Mouse (Mus musculus) midbrain, embryonic 16.5 days (tissue): ENCODE data around the gene Lctl. TPM values are rescaled to one million over a fixed set of nuclear protein-coding genes. Genes with fewer than 3 reads are reported as not detected.
"Not testable (repeated sequence)": the region's sequence is repeated elsewhere in the genome, so short reads cannot be mapped to it uniquely, and the experiment has no call there.

ENCODE experiments used
- ATAC-seq: fragments of 200-750 bp; cut with Nextera tagmentation; 2 replicates; pipeline ENCODE4 v1.8.0; 2017; ENCODE audit warnings: moderate TSS enrichment
- H3K27ac ChIP-seq: fragments of 300-500 bp; sonication (generic); 2 replicates; pipeline ENCODE4 v1.5.1; 2014; ENCODE audit warnings: mild to moderate bottlenecking, low read length, mixed read lengths
- H3K27me3 ChIP-seq: fragments of 300-500 bp; sonication (generic); 2 replicates; pipeline ENCODE4 v1.6.1; 2014; ENCODE audit warnings: low read depth, low read length, mixed read lengths; ENCODE audit not compliant: control insufficient read depth, insufficient read depth
- H3K36me3 ChIP-seq: fragments of 300-500 bp; sonication (generic); 2 replicates; pipeline ENCODE4 v1.6.1; 2014; ENCODE audit warnings: mild to moderate bottlenecking, low read length, moderate library complexity, mixed read lengths; ENCODE audit not compliant: control insufficient read depth, insufficient read depth
- H3K4me1 ChIP-seq: fragments of 300-500 bp; sonication (generic); 2 replicates; pipeline ENCODE4 v1.6.1; 2014; ENCODE audit warnings: mild to moderate bottlenecking, low read length, mixed read lengths; ENCODE audit not compliant: control insufficient read depth, insufficient read depth
- H3K4me2 ChIP-seq: fragments of 300-500 bp; sonication (generic); 2 replicates; pipeline ENCODE4 v1.6.1; 2014; ENCODE audit warnings: mild to moderate bottlenecking, low read length, mixed read lengths
- H3K4me3 ChIP-seq: fragments of 300-500 bp; sonication (generic); 2 replicates; pipeline ENCODE4 v1.5.1; 2014; ENCODE audit warnings: low read depth, mild to moderate bottlenecking, low read length, moderate library complexity, mixed read lengths
- H3K9ac ChIP-seq: fragments of 300-500 bp; sonication (generic); 2 replicates; pipeline ENCODE4 v1.6.1; 2014; ENCODE audit warnings: low read depth, low read length, mixed read lengths
- H3K9me3 ChIP-seq: fragments of 300-500 bp; sonication (generic); replicated peaks from 2 replicates; pipeline ENCODE4 v1.6.1; 2014; ENCODE audit warnings: mild to moderate bottlenecking, low read length, mixed read lengths; ENCODE audit not compliant: control insufficient read depth, poor library complexity, severe bottlenecking
- WGBS: fragments of 180-500 bp; shearing (Covaris S2); extraction: QIAGEN DNeasy Blood & Tissue Kit; methylation state at CpG from one replicate; pipeline ENCODE4 v1.1.7; 2014; 5-methylcytosine and 5-hydroxymethylcytosine counted together
- polyA plus RNA-seq: library from polyadenylated mRNA; unstranded; fragments of >200 nt; fragmentation: Nextera tagmentation; extraction: Ambion mirVana; gene quantifications from 2 replicates; pipeline ENCODE4 v1.2.1, GENCODE M21; 2015

The Lctl gene
- polyA plus RNA-seq, 1 experiment from 2014 or later: not detected

DNA sequence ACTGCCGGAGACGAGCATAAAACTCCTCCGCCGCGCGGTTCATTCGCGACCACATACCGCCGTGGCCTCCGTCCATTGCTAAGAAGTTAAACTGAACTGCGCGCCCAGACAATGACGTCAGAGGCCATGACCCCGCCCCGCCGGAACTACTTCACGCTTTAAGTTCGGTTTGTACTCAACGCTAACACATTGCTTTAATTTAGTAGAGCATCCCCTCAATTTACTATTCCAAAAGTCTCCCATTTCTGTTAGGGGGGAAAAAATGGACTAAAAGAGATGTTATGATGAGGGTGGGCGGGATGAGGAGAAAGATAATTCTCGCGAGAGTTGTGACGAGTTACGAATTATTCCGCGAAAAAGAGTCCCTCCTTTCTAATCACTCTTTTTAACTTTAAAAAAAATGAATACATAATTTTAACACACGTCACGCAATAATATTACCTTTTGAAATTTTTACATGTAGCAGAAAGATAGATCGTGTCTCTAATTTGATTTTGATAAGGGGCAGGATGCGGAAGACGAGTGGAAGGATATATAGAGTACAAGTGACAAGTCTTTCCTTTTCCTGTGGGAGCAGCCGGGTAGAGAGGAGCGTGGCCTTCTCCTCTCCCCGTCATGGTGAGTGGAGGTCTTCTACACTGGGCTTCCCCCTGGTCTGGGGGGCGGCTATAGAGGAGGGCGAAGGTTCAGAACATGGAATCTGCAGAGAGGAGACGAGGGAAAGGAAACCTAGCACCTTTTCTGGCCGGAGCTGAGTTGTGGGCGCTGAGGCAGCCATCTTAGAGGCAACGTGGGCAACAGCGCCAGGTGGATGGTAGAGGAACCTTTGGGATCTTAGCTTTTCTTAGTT is 56.1 kb downstream of the Lctl start, which contains the start of the genes Zwilch and Rpl4:
Gene Zwilch, minus strand, starts transcription at position 289 of the 850 bp plus-strand sequence.
Gene Rpl4, plus strand, starts transcription at position 560 of the 850 bp plus-strand sequence.
- Histone ChIP-seq H3K4me1 (peaks cover 16% of the 10 kb centered on the region), H3K9me3 (no peaks in the 10 kb centered on the region), H3K36me3 (peaks cover 21% of the 10 kb centered on the region), H3K27ac (peak within 1 kb of the TSS; percentile 77), H3K27me3 (no peaks in the 10 kb centered on the region), H3K9ac (peak within 1 kb of the TSS; percentile 79), H3K4me2 (peak within 1 kb of the TSS; percentile 96), H3K4me3 (peak within 1 kb of the TSS; percentile 77)
- WGBS: under 1% methylated on average over 42 of the region's 42 CpGs
- ATAC-seq: peak; percentile 86

DNA sequence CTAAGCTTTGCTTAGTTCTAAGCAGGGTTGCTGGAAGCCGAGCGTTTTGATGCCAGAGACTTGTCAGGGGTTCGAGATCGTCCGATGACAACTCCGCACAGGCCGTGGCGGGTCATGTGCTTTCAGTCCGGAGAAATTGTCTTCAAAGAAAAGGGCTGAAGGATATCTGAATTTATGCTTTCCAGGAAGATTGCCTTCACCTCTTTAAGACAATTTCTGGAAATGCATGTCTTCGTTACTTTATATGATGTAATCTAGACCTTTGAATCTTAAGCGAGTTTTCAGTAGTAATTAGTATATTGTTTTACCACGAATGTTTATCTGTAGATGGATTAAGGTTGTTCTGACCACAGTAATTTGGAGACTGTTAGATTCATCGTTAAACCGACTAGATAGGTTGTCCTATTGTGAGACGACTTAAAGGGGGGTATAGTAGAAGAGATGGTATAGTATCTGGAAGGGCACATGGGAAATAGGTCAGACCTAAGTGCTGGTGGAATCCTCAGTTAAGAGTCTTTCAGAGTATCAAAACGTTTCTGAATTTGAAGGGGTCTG is 56.8 kb downstream of the Lctl start:
- no peak for ATAC-seq
- Histone ChIP-seq H3K4me2 (peak overlapping the region; percentile 96), H3K4me1 (peaks cover 16% of the 10 kb centered on the region), H3K4me3 (peak overlapping the region; percentile 77), H3K27me3 (no peaks in the 10 kb centered on the region), H3K27ac (peak overlapping the region; percentile 77), H3K9me3 (no peaks in the 10 kb centered on the region), H3K36me3 (peaks cover 23% of the 10 kb centered on the region), H3K9ac (peak overlapping the region; percentile 79)
- under 1% methylated on average over 16 of the region's 16 CpGs for WGBS

DNA sequence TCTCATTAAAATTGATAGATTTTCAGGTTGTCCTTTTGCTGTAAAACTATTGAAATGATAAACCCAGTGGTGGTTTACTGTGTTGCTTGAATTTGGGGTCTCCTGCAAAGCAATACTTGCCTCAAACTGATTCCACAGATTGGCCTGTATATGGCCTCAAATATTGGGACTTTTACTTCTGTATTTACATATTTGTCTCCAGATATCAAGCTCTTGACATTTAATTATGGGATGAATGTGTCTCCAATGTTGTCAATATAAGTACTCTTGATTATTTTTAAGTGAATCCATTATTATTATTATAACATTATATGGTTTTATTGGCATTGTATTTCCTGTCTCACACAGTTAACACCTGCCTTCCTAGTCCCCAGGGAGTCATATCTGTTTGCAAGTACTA is 57.4 kb downstream of the Lctl start:
- Histone ChIP-seq H3K27me3 (no peaks in the 10 kb centered on the region), H3K4me3 (peak overlapping the region; percentile 77), H3K9ac (0 out of 2 replicates have a peak overlapping the region, but pooled peaks have one; percentile 79), H3K9me3 (no peaks in the 10 kb centered on the region), H3K4me2 (peak overlapping the region; percentile 96), H3K36me3 (peaks cover 23% of the 10 kb centered on the region), H3K4me1 (peaks cover 16% of the 10 kb centered on the region), H3K27ac (no peak overlapping the region)
- ATAC-seq: no peak

DNA sequence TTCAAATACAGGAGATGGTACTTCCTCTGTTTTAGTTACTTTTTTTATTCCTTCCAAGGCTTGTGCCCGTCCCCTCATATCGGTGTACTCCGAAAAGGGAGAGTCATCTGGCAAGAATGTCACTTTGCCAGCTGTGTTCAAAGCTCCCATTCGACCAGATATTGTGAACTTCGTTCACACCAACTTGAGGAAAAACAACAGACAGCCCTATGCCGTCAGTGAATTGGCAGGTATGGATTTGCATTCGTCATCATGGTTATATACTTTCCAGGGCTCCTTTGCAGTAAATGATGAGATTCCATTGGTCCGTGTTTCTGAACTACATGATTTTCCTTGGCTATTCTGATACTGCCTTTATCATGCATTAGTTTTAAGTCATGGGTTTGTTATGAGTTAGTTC is 57.8 kb downstream of the Lctl start:
- Histone ChIP-seq H3K9me3 (no peaks in the 10 kb centered on the region), H3K27ac (no peak overlapping the region), H3K27me3 (no peaks in the 10 kb centered on the region), H3K36me3 (peaks cover 23% of the 10 kb centered on the region), H3K4me1 (peaks cover 20% of the 10 kb centered on the region), H3K4me3 (no peak overlapping the region), H3K9ac (no peak overlapping the region), H3K4me2 (no peak overlapping the region; the same call in 1 of the 2 replicates)
- no peak for ATAC-seq
- WGBS: 78% methylated on average over 8 of the region's 8 CpGs

DNA sequence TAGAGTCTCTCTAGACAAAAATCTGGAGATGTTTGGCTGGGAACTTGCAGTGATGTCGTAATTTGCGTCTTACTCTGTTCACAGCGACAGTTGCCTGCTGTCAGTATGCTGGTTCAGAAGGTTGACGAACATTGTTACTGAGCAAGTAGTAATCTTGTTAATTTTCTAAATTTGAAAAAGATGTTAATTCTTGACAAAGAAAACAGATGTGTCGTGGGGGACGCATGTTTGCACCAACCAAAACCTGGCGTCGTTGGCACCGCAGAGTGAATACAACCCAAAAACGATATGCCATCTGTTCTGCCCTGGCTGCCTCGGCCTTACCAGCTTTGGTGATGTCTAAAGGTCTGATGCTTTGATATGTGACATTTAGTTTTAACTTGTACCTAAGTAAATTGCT is 58.4 kb downstream of the Lctl start:
- ATAC-seq: no peak
- H3K9ac ChIP-seq: no peak overlapping the region
- H3K4me1 ChIP-seq: peaks cover 25% of the 10 kb centered on the region
- H3K9me3 ChIP-seq: no peaks in the 10 kb centered on the region
- H3K4me3 ChIP-seq: no peak overlapping the region
- peaks cover 23% of the 10 kb centered on the region for H3K36me3 ChIP-seq
- H3K27ac ChIP-seq: no peak overlapping the region
- H3K27me3 ChIP-seq: no peaks in the 10 kb centered on the region
- H3K4me2 ChIP-seq: no peak overlapping the region
- 94% methylated on average over 11 of the region's 11 CpGs for whole genome bisulfite sequencing

DNA sequence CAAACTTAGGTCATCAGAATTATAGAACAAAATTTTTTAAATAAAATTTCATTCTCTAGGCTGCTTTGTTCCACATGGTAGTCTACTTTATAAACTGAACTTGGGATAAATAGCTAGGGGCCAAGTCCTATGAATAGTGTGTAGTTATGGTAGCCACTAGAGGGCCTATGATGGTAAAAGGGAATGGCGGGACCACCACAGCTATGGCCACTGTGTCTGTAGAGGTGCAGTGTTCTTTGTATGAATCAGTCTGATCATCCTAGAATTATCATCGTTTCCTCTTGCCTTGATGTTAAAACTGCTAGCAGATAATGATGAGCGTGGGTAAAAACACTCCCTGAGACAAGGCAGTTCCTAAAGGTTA is 61.6 kb downstream of the Lctl start:
- Histone ChIP-seq H3K4me2 (peak overlapping the region; percentile 68), H3K9ac (no peak overlapping the region), H3K27me3 (no peaks in the 10 kb centered on the region), H3K9me3 (no peaks in the 10 kb centered on the region), H3K36me3 (peaks cover 23% of the 10 kb centered on the region), H3K27ac (peak overlapping the region; percentile 82; the same call in 1 of the 2 replicates), H3K4me3 (peak overlapping the region; percentile 58; the same call in 1 of the 2 replicates), H3K4me1 (peaks cover 18% of the 10 kb centered on the region)
- peak; percentile 61; the same call in 1 of the 2 replicates for ATAC-seq
- WGBS: 29% methylated on average over 3 of the region's 3 CpGs

DNA sequence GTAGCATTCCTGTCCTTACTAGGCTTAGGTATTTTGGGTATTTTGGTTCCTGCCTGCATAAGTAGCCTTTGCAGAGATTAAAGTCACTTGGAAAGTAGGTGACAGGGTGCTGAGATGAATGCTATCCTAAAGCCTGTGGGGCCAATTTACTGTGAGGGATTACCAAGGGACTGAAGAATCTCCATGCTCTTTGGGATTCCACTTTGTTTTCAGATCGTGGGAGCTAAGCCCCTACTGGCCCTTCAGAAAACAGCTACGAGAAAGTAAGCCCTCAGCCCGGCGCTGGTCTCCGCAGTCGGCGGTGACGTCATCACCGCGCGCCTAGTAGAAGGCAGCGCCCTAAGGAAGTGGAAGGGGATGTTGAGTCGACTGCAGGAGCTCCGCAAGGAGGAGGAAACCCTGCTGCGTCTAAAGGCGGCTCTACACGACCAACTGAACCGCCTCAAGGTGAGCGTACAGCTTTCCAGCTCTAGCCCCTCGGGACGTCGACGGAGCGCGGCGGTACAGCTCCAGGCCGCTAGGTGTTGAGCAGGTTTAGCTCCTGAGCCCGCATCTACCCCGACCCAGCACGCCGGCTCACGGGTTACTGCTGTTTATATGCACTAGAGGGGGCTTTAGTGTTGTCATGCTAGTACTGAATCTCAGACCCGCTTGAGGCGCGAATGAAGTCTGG is 62.2 kb downstream of the Lctl start, which contains the start of gene Snapc5:
Gene Snapc5, plus strand, starts transcription at position 301 of the 673 bp plus-strand sequence.
- H3K9me3 ChIP-seq: no peaks in the 10 kb centered on the region
- no peaks in the 10 kb centered on the region for H3K27me3 ChIP-seq
- peak; percentile 92 for ATAC-seq
- peak within 1 kb of the TSS; percentile 82 for H3K27ac ChIP-seq
- peak within 1 kb of the TSS; percentile 68 for H3K4me2 ChIP-seq
- peaks cover 23% of the 10 kb centered on the region for H3K36me3 ChIP-seq
- H3K4me1 ChIP-seq: peaks cover 18% of the 10 kb centered on the region
- WGBS: 0% methylated on average over 35 of the region's 35 CpGs
- H3K9ac ChIP-seq: peak within 1 kb of the TSS; percentile 69
- H3K4me3 ChIP-seq: peak within 1 kb of the TSS; percentile 58

DNA sequence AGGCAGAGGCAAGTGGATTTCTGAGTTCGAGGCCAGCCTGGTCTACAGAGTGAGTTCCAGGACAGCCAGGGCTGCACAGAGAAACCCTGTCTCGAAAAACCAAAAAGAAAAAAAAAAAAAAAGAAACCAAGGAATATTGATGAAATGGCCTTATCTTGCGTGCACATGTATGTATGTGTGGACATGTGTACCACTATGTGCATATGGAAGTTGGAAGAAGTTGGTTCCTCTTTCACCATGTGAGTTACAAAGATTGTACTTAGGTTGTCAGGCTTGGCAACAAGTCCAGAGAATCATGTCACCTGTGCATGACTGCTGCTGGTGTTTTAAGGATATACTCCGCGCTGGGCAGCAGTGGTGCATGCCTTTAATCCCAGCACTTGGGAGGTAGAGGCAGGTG is 66.3 kb downstream of the Lctl start:
- H3K4me1 ChIP-seq, H3K27me3 ChIP-seq, H3K4me3 ChIP-seq, H3K4me2 ChIP-seq, H3K9me3 ChIP-seq, H3K9ac ChIP-seq, H3K27ac ChIP-seq, ATAC-seq: not testable (repeated sequence)
- peaks cover 11% of the 10 kb centered on the region for H3K36me3 ChIP-seq
- 90% methylated on average over 5 of the region's 5 CpGs for WGBS
